Mouse (Mus musculus) E14TG2a.4 (cell line): ENCODE measurements around the gene Mkrn2.

Experiments
- H3K27me3 ChIP-seq: 2 replicates; pipeline ENCODE4 v1.6.1; 2014; ENCODE audit warnings: low read length, control low read depth; ENCODE audit not compliant: insufficient read depth
- H3K36me3 ChIP-seq: 2 replicates; pipeline ENCODE4 v1.6.1; 2014; ENCODE audit warnings: low read length, control low read depth; ENCODE audit not compliant: insufficient read depth
- H3K4me1 ChIP-seq: replicated peaks from 2 replicates; pipeline ENCODE4 v1.6.1; 2014; ENCODE audit warnings: low read depth, low read length, control low read depth
- H3K4me3 ChIP-seq: replicated peaks from 2 replicates; pipeline ENCODE4 v1.5.1; 2014; ENCODE audit warnings: mild to moderate bottlenecking, low read length
- H3K9me3 ChIP-seq: 2 replicates; pipeline ENCODE4 v1.6.1; 2014; ENCODE audit warnings: low read length, control low read depth
- CTCF ChIP-seq: conservative IDR thresholded peaks from 2 replicates; pipeline ENCODE4 v1.5.1; 2014; ENCODE audit warnings: low read length
- NANOG ChIP-seq: IDR thresholded peaks from 2 replicates; pipeline ENCODE4 v1.6.1; 2014; ENCODE audit warnings: borderline replicate concordance, low read length, mixed read lengths
- POU5F1 ChIP-seq: IDR thresholded peaks from 2 replicates; pipeline ENCODE4 v1.6.1; 2014; ENCODE audit warnings: low read length, borderline replicate concordance

Mkrn2 gene

DNA sequence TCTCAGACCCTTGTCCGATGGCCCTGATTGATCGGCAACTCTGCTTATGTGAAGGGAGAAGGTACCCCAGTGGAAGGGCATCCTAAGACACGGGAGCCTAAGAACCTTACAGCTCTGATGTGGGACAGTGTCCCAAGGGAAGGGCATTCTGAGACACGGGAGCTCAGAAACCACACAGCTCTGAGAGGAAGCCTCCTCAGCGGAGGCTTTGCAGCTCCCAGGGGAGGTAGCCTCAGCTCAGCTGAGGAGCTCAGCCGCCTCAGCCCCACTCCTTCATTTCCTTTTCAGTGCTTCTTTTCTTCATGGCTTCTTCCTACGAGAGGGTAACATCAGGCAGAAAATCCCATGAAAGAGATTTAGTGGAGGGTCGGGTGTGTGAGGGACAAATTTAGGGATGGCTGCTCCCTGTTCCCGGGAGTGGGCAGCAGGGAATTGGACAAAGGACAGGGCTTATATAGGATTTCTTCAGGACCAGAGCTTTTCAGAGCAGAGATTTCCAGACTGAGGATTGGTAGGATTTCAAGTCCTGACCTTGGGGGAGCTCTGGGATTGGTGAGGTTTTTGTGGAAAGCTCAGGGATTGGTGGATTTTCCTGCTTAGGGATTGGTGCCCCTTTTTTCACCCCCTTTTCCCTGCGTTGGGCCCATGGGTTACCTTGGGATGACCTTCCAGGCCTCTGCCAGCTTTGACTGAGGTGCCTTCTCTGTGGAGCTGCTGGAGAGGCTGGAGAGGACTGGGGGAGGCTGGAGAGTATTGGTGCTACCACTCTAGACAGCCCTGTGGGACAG lies 19.2 kb upstream of the Mkrn2 start:
- Histone ChIP-seq H3K27me3 (no peaks in the 10 kb centered on the region), H3K9me3 (no peaks in the 10 kb centered on the region), H3K4me1 (peaks cover 11% of the 10 kb centered on the region), H3K36me3 (peaks cover 36% of the 10 kb centered on the region), H3K4me3 (0 out of 2 replicates have a peak overlapping the region, but pooled peaks have one; percentile 27)
- TF ChIP-seq NANOG (no peak), CTCF (no peak), POU5F1 (no peak)

DNA sequence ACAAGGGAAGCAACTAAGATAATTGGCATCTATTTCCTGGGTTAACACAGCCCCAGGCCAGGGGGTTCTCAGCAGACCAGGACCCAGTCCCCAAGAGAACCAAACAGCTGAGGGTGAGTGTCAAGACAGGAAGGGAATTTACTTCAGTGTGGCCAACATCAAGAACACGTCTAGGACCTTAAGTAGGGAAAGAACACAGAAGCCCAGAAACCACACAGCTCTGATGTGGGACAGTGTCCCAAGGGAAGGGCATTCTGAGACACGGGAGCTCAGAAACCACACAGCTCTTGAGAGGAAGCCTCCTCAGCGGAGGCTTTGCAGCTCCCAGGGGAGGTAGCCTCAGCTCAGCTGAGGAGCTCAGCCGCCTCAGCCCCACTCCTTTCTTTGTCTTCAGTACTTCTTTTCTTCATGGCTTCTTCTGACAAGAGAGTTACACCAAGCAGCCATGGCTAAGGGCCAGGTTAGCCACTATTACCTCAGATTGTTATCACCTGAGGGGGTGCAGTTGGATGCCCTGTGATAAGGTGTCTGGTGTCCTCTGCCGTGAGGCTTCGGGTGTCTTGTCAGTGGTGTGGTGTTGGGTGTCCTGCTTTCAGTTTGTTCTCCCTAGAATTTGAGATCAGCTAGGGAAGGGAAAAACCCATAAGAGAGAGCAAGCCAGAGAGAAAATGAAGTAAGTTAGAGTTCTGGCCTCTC lies 18.1 kb upstream of the Mkrn2 start:
- H3K36me3 ChIP-seq = peaks cover 25% of the 10 kb centered on the region
- H3K4me1 ChIP-seq = peaks cover 11% of the 10 kb centered on the region
- 0 out of 2 replicates have a peak overlapping the region, but pooled peaks have one; percentile 27 for H3K4me3 ChIP-seq
- H3K27me3 ChIP-seq = no peaks in the 10 kb centered on the region
- no peaks in the 10 kb centered on the region for H3K9me3 ChIP-seq
- no peak for TF ChIP-seq CTCF
- TF ChIP-seq NANOG = no peak
- TF ChIP-seq POU5F1 = no peak

DNA sequence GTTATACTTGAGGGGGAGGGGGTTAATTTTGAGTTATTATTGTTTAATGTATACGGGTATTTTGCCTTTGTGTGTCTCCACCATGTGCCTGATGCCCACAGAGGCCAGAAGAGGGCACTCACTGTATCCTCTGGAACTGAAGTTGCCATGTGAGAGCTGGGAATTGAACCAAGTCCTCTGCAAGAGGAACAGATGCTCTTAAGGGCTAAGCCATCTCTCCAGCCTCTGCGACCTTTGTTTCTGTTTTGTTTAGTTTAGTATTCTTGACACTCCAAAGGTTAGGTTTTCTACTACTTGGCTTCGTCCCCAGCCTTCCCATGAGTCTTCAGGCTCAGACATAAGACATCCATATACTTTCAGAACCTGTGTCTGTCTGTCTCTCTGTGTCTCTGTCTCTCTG lies 17.5 kb upstream of the Mkrn2 start:
- Histone ChIP-seq H3K9me3 (no peaks in the 10 kb centered on the region), H3K4me1 (peaks cover 11% of the 10 kb centered on the region), H3K36me3 (peaks cover 20% of the 10 kb centered on the region), H3K4me3 (no peak overlapping the region), H3K27me3 (no peaks in the 10 kb centered on the region)
- TF ChIP-seq POU5F1 = no peak
- TF ChIP-seq NANOG = no peak
- TF ChIP-seq CTCF = no peak

DNA sequence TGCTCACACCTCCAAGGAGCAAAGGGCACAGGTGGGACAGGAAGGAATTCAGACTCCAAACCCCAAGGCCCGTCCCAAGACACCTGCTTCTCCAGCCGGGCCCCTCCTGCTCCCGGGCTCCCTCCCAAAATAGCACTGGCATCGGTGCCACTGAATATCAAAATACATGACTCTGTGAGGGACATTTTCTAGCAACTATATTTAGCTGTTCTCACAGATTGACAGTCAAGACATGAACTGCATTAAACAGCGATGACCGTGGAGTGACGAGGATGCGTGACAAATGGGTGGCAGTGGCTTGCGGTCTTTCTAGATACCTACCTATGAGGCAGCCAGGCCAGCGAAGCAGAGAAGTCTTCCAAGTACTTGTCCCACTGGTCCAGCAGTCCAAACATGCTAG lies 15.4 kb upstream of the Mkrn2 start:
- no peaks in the 10 kb centered on the region for H3K9me3 ChIP-seq
- peaks cover 11% of the 10 kb centered on the region for H3K4me1 ChIP-seq
- H3K36me3 ChIP-seq = 0 out of 2 replicates have a peak, but pooled peaks cover 3% of the 10 kb centered on the region
- no peak for TF ChIP-seq POU5F1
- no peak for TF ChIP-seq CTCF
- TF ChIP-seq NANOG = no peak
- H3K27me3 ChIP-seq = no peaks in the 10 kb centered on the region
- H3K4me3 ChIP-seq = no peak overlapping the region

DNA sequence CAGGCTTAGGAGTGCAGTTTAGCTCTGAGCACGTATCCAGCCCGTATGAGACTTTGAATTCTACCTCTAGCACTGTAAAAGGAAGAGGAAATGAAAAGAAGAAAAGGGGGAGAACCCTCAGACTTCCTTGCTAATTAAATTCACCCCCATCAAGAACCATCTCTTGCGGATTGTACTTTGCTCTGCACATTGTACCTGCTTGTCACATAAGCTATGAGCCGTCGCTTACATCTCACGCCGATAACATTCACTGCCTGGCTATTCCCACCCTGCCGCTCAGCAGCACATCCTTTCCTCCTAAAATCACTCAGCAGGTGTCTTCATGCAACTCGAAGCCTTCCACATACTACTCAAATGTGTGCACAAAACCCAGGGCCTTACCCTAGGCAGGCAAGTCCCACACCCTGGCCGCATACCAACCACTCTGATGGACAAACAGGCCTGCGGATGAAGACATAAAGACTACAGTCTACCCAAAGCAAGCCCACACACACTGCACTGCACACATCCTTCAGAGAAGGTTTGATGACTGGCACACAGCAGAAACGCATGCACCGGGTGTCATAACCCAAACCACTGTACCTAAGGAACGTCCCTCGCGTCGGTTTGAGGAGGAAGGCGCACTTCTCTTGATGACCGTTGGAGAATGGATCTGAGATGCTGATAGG lies 9.9 kb upstream of the Mkrn2 start:
- H3K4me3 ChIP-seq = no peak overlapping the region
- no peaks in the 10 kb centered on the region for H3K9me3 ChIP-seq
- TF ChIP-seq POU5F1 = no peak
- no peak for TF ChIP-seq CTCF
- TF ChIP-seq NANOG = no peak
- no peaks in the 10 kb centered on the region for H3K4me1 ChIP-seq
- H3K36me3 ChIP-seq = no peaks in the 10 kb centered on the region
- H3K27me3 ChIP-seq = peaks cover 9% of the 10 kb centered on the region; the same call in 1 of the 2 replicates

DNA sequence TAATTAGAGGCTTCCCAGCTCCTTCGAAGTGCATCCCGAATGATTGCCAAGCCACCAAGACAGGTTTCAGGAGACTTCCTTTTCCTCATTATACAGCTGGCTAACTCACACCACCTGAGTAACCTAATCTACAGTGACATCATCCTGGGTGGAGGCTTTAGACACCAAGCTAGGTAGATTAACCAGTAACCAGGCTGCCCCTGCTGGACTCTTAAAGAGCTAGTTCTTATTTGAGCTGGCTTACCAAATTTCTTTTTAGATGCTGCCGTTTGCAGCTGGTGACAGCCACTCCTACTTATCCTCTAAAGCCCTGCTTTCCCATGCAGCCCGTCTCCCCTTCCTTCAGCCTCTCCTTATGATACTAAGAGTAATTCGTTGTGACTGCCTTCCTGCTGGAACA lies 9.2 kb upstream of the Mkrn2 start, which contains the start of gene Mkrn2os:
Mkrn2os (minus strand) TSS at position 119 of the 400 bp plus-strand sequence.
- TF ChIP-seq POU5F1 = no peak
- TF ChIP-seq NANOG = no peak
- TF ChIP-seq CTCF = no peak
- H3K4me1 ChIP-seq = no peaks in the 10 kb centered on the region
- no peaks in the 10 kb centered on the region for H3K36me3 ChIP-seq
- H3K4me3 ChIP-seq = no peak within 1 kb of the TSS
- no peaks in the 10 kb centered on the region for H3K9me3 ChIP-seq
- peaks cover 9% of the 10 kb centered on the region; the same call in 1 of the 2 replicates for H3K27me3 ChIP-seq

DNA sequence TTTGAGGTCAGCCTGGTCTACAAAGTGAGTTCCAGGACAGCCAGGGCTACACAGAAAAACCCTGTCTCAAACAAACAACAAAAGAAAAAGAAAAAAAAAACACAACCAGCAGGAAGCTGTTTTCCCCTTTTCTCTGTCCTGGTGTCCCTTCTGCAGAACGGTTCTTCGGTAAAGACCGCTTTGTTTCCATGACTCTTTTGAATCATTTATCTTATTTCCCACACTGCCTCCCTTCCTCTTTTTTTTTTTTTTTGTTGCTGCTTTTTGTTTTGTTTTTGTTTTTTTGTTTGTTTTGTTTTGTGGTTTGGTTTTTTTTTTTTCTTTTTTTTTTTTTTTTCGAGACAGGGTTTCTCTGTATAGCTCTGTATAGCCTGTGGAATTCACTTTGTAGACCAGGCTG lies 8.4 kb upstream of the Mkrn2 start:
- Histone ChIP-seq H3K9me3 (no peaks in the 10 kb centered on the region), H3K4me1 (no peaks in the 10 kb centered on the region), H3K27me3 (peaks cover 9% of the 10 kb centered on the region; the same call in 1 of the 2 replicates), H3K36me3 (no peaks in the 10 kb centered on the region), H3K4me3 (no peak overlapping the region)
- TF ChIP-seq NANOG (no peak), POU5F1 (no peak), CTCF (no peak)

DNA sequence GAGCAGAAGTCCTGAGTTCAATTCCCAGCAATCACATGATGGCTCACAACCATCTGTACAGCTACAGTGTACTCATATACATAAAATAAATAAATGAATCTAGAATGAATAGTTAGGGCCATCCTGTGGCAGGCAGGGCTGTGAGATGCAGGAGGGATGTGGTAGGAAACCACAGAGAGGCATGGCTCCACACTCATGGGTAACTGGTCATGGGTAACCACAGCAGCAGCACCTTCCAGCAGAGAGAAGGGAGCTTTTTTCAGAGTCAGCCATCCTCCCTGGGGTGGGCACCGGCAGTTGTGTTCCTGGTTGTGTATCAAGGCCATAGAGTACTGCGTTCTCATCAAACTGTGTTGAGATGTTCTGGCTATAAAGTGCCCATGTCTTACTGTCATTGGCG lies 7.2 kb upstream of the Mkrn2 start:
- Histone ChIP-seq H3K9me3 (no peaks in the 10 kb centered on the region), H3K4me3 (no peak overlapping the region), H3K27me3 (peaks cover 9% of the 10 kb centered on the region; the same call in 1 of the 2 replicates), H3K4me1 (no peaks in the 10 kb centered on the region), H3K36me3 (no peaks in the 10 kb centered on the region)
- TF ChIP-seq NANOG (no peak), CTCF (no peak), POU5F1 (no peak)
